Mouse (Mus musculus) cerebral cortex, adult 2 months (tissue): Measurements from ENCODE around the gene Myo5c.

Experiments
- WGBS: fragments of 180-500 bp; shearing (Covaris S2); methylation state at CpG from one replicate; pipeline ENCODE4 v1.1.7; 2018; 5-methylcytosine and 5-hydroxymethylcytosine counted together

Gene Myo5c

DNA sequence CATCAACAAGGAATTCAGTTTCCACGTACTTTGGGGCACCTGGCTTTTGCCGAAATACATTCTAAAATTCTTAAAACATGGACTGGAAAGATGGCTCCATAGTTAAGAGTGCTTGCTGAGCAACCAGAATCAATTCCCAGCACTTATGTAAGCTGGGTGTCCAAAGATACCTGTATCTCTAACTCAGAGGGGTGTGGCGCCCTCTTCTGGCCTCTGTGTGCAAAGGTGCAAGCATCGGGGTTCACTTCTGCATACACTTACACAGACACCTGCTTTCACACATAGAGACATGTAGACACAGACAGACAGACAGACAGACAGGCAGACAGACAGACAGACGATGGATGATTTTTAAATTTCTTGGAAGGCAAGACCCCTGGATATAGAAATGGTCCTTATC, 49.0 kb downstream of the Myo5c start:
- 60% methylated on average over 5 of the region's 5 CpGs for WGBS

GRCm38 (mm10) chr9:75282179-75282578, 50.4 kb downstream of the Myo5c start:
- 87% methylated on average over 2 of the region's 2 CpGs for WGBS

DNA sequence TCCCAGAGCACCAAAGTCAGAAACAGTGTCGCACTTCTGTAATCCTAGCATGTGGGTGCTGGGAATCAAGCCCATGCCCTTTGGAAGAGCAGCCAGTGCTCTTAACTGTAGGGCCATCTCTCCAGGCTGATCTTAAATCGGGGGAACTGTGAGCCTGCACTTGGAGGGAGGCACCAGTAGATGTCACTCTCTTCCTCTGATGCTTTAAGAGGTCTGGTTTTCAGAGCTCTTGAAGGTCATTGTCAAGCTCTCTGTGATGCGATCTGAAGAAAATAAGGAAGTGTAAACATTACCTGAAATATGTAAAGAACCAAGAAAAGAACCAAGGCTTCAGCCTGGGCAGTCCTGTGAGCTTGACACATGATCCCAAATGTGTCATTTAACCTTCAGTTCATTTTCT, 51.0 kb downstream of the Myo5c start:
- WGBS = 9% methylated on average over 3 of the region's 3 CpGs

GRCm38 (mm10) chr9:75283636-75284035, 51.8 kb downstream of the Myo5c start:
- 66% methylated on average over 8 of the region's 8 CpGs for WGBS

- 86% methylated on average over 6 of the region's 6 CpGs for WGBS
These were observed 53.5 kb downstream of the Myo5c start for GRCm38 (mm10) chr9:75285363-75285762.

- 80% methylated on average over 6 of the region's 6 CpGs for WGBS
These were observed 55.8 kb downstream of the Myo5c start for GRCm38 (mm10) chr9:75287636-75288035.

GRCm38 (mm10) chr9:75289545-75289944, 57.7 kb downstream of the Myo5c start:
- WGBS = 54% methylated on average over 4 of the region's 4 CpGs

DNA sequence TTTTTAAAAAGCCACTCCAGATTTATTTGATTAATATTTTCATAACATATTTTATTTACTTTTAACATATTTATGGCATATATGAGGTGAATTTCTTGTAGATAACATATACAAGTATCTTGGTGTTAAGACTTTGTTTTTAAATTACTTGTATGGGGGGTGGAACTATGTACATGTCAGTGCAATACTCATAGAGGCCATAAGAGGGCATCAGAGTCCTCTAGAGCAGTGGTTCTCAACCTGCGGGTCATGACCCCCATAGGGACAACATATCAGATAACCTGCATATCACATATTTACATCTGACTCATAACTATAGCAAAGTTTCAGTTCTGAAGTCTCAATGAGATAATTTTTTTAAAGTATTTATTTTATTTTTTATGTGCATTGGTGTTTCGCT, 67.5 kb downstream of the Myo5c start:
- 76% methylated on average over 2 of the region's 2 CpGs for WGBS

GRCm38 (mm10) chr9:75303033-75303432, 71.2 kb downstream of the Myo5c start:
- 83% methylated on average over 2 of the region's 2 CpGs for WGBS

DNA sequence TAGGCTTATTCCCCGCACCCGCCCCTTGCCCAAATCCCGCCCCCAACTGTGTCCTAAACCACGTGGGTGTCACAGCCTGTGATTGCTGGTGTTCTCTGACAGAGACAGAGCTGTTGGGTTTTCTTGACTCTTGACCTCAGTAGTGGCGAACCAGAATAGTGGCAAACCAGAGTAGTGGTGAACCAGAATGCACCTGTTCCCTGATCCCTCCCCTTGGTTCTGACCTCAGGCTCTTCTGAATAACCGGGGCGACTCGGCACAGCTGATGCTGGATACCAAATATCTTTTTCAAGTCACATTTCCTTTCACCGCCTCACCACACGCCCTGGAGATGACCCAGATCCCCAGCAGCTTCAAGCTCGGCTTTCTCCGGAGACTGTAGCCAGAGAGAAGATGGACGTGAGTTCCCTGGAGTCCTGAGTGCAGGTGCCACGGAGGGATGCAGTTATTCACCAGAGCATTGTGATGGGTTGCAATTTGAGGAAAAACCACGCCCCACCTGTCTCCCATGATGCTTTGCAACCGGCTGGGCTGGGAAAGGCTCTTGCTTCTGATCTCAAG, 72.0 kb downstream of the Myo5c start:
- WGBS = 48% methylated on average over 16 of the region's 16 CpGs

DNA sequence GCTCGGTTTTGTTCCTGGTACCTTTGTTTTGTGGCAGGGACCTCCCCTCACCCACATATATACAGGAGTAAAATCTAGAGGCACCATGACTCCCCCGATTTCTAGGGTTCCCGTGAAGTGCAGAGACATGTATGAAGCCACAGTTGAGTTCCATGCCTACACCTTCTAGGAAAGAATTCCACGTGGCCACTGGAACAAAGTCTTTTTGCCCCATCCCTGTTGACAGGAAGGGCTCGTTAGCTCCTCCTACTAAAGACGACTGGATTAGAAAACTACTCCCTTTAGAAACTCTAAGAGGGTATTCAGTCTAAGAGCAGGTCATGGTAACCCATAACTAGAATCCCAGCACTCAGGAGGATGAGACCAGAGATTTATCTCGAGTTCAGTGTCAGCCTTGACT, 72.5 kb downstream of the Myo5c start:
- WGBS = 52% methylated on average over 7 of the region's 7 CpGs

DNA sequence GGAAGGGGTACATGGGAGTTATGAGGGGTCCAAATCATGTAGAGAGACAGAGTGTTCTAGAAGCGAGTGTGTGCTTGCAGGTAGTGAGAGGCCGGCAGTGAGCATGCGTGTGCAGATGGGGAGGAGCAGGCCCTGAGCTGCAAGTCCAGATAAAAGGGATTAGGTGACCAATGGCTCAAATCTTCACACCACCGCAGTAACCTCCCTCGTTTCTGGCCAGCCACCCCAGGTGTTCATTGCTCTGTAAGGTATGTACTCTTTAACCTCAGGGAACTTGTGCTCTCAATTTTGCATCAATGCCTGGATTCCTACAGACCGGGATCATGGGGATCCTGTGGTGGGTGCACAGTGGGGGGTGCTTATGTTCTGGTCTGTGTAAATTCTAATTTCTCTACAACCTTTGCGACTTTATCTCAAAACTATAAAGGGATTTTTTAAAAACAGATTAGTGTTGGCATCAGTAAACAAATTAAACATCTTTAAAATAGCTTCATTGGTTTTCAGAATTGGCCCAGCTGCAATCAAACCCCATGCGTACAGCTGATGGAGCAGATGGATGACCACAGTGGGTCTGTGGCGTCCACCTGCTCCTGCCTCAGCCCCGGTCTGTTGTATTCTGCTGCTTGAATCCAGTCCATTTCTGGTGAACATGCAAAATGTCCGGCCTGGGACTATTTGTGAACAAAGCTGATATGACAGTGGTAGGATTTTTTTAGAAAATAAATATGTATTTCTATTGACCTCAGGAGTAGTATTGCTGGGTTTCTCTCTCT, 74.5 kb downstream of the Myo5c start, which contains the start of gene Gnb5:
Gene Gnb5 (plus strand): TSS at position 163 of the 773 bp plus-strand sequence.
- 86% methylated on average over 11 of the region's 11 CpGs for WGBS

- WGBS = 69% methylated on average over 5 of the region's 5 CpGs
These were observed 75.2 kb downstream of the Myo5c start for GRCm38 (mm10) chr9:75307015-75307414.

- WGBS = 69% methylated on average over 5 of the region's 5 CpGs
These were observed 76.8 kb downstream of the Myo5c start for GRCm38 (mm10) chr9:75308621-75309020.

GRCm38 (mm10) chr9:75312008-75312407, 80.2 kb downstream of the Myo5c start:
- WGBS = 29% methylated on average over 4 of the region's 4 CpGs

DNA sequence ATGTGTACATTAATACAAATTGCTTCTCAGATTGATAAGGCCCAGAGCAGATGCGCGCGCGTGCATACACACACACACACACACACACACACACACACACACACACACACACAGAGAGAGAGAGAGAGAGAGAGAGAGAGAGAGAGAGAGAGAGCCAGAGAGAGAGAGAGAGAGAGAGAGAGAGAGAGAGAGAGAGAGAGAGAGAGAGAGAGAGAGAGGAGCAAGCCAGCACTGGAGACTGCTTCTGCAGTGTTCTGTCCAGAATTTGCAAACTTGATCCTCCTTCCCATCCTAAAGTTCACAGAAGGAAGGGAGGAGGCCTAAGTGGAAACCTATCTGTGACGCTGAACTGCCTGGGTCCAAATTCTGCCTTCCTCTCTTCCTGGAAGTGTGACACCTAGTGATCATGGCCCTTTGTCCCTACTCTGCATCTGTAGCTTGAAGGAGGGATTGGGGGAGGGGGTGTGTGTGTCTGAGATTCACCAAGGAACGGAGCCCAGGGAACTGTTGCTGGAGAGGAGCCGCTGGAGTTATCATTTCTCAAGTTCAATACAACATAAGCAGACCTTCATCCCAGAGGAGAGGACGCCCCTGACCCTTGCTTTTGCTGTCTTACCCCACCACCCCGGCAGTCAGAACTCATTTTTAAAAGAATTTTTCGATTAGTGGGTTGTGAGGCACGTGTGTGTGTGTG, 81.5 kb downstream of the Myo5c start:
- 22% methylated on average over 9 of the region's 11 CpGs for WGBS

DNA sequence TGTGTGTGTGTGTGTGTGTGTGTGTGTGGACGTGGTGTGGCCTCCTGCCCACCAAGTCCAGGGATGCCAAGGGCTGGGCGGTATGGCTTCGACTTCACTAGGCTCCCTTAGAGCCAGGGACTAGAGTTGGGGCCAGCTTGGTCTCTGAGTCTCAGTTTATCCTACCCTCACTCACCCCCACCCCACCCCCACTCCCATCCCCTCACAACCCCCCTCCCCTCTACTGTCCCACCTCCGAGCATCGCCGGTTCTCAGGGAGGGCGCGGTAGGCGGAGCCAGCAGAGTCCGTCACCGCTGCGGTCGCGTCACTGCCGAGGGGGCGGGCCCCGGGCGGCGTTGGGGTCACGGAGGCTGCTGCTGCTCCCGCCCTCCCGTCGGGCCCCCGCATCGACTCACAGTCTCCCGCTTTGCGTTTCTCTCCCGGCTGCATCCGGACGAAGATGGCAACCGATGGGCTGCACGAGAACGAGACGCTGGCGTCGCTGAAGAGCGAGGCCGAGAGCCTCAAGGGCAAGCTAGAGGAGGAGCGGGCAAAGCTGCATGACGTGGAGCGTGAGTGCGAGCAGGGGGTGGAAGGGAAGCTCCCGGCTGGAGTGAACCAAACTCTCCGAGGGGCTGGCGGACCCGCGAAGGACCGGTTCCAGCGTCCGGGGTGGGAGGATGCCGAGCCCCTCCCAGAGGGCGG, 82.2 kb downstream of the Myo5c start:
- under 1% methylated on average over 51 of the region's 52 CpGs for WGBS

- 2% methylated on average over 22 of the region's 22 CpGs for WGBS
These were observed 82.8 kb downstream of the Myo5c start for GRCm38 (mm10) chr9:75314517-75315105.

DNA sequence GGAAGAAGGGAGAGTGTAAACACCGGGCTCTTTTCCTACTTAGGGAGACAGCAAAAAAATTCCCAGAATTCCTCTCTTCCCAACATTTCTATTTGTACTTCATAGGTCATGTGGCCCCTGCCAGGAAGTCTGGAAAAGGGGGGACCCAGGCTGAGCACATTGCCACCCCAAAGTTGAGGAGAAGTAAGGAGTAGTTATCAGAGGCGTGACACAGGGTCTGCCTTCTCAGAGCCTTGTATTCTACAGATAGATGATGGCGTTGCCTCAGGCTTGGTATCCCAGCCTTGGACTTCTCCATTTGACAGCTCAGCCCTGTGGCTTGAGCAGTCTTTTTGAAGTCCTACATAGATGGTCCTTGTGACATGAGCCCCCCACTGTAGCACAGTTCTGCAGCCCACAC, 83.4 kb downstream of the Myo5c start:
- WGBS = 58% methylated on average over 3 of the region's 3 CpGs

DNA sequence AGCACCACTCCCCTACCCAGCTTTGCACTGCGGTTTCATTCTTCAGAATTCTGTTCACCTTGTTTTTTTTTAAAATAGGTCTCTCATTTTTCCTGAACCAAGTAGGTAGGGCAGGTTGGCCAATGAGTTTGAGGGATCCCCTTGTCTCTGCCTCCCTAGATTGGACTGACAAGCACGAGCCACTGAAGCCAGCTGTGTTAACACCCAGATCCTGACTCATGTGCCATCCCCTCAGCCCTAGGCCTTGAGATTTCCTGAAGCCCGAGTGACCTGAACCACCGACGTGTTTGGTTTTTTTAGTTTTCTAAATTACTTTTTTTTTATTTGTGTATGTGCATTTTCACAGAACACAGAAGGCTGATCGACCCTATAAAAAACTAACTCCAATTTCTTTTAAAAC, 85.0 kb downstream of the Myo5c start:
- WGBS = 84% methylated on average over 6 of the region's 6 CpGs

- 89% methylated on average over 2 of the region's 2 CpGs for WGBS
These were observed 86.4 kb downstream of the Myo5c start for GRCm38 (mm10) chr9:75318196-75318595.

DNA sequence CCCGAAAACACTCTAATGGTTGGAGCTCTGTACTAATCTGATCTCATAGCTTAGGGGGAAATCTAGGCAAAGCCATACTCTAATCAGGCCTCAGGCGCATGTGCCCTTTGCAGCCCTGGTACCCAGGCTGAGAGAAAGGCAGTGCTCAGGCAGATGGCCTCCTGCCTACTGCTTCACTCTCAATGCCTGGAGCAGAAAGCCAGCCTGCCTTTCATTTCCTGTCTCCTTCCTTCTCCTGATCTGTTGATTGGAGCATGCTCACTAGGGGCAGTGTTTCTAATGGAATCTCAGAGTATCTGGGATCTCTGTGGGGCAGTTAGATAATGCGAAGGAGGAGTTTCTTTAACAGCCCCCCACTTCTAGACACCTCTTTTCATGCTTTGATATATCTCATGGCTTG, 87.5 kb downstream of the Myo5c start:
- WGBS = 67% methylated on average over 3 of the region's 3 CpGs
